Mouse (Mus musculus): ENCODE results near the gene BC004004.

- no peak for TF ChIP-seq CTCF (IDR thresholded peaks at IDR 0.05; ENCODE audit: low read depth, low read length)
- no peak for TF ChIP-seq TAL1 (conservative IDR thresholded peaks at IDR 0.05; ENCODE audit: low read depth, low read length)
- TF ChIP-seq GATA1 (IDR thresholded peaks at IDR 0.05; ENCODE audit: borderline replicate concordance, low read length): no peak
- no peak for TF ChIP-seq POLR2AphosphoS5 (IDR thresholded peaks at IDR 0.05; ENCODE audit: insufficient replicate concordance, low read depth, low read length)
- TF ChIP-seq GATA2 (IDR thresholded peaks at IDR 0.05; ENCODE audit: borderline replicate concordance, low read depth, low read length): no peak
Observed at GRCm38 (mm10) chr17:29336266-29336990, 67.8 kb downstream of the BC004004 start.

All from G1E (cell line).